In the genomic region with DNA sequence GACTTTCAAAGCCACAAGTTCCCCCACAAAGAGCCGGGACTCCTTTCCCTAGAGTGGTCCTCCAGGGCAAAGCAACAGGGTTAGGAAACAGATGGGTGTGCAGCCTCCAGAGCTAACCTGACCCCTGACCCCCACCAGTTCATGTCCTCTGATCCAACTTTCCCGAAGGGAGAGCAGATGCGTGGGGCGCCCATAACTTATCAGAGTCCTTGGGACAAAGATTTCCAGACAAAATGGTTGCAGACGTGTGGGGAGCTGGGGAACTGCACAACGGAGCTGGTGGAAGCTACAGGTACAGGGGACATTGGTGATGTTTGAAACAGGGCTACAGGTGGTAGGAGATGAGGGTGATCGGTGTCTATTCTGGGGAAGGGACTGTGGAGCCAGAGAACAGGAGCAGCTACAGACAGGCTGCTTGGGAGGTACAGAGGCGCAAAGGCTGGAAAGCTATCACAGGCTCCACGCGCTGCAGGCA, we compare ENCODE assay signal across 8 mouse cellular contexts. TPM values are rescaled to one million over a fixed set of nuclear protein-coding genes. Genes with fewer than 3 reads are reported as not detected.
DNase-seq lines count a peak whose midpoint lies in the region; ATAC-seq lines count a peak whose summit lies in the region.

No protein-coding gene starts in this region.

- ATAC-seq in megakaryocyte, adult 5-6 weeks (ENCODE audit: poor library complexity, severe bottlenecking): no peak
- ATAC-seq in embryonic facial prominence, embryonic 14.5 days (ENCODE audit: low read depth): no peak
- 0 out of 2 replicates have a peak, but pooled peaks have one; percentile 2 for ATAC-seq in hindbrain, embryonic 15.5 days (ENCODE audit: low FRiP score, low read depth)

- peaks cover 92% of the 10 kb centered on the region for H3K27me3 ChIP-seq in megakaryocyte, embryonic 14.5 days (replicated peaks)
- H3K27me3 ChIP-seq in embryonic facial prominence, embryonic 14.5 days (replicated peaks; ENCODE audit: control insufficient read depth, insufficient read depth, low read length): no peaks in the 10 kb centered on the region
- no peaks in the 10 kb centered on the region for H3K27me3 ChIP-seq in hindbrain, embryonic 15.5 days

- under 1% methylated on average over 10 of the region's 10 CpGs for WGBS in embryonic facial prominence, embryonic 14.5 days
- WGBS in hindbrain, embryonic 15.5 days: under 1% methylated on average over 10 of the region's 10 CpGs

- no peak overlapping the region for H3K27ac ChIP-seq in embryonic facial prominence, embryonic 14.5 days (replicated peaks; ENCODE audit: low read depth, low read length)
- H3K27ac ChIP-seq in hindbrain, embryonic 15.5 days (replicated peaks): peak overlapping the region; percentile 99

- no peaks in the 10 kb centered on the region for H3K36me3 ChIP-seq in megakaryocyte, embryonic 14.5 days (replicated peaks; ENCODE audit: low read length)
- H3K36me3 ChIP-seq in embryonic facial prominence, embryonic 14.5 days (ENCODE audit: control insufficient read depth, insufficient read depth, low read length): no peaks in the 10 kb centered on the region
- no peaks in the 10 kb centered on the region for H3K36me3 ChIP-seq in hindbrain, embryonic 15.5 days

- H3K4me2 ChIP-seq in embryonic facial prominence, embryonic 14.5 days (ENCODE audit: low read depth, low read length): peak overlapping the region; percentile 90
- peak overlapping the region; percentile 78 for H3K4me2 ChIP-seq in hindbrain, embryonic 15.5 days

- peaks cover 21% of the 10 kb centered on the region for H3K4me1 ChIP-seq in megakaryocyte, embryonic 14.5 days
- H3K4me1 ChIP-seq in embryonic facial prominence, embryonic 14.5 days (ENCODE audit: control insufficient read depth, insufficient read depth, low read length): peaks cover 11% of the 10 kb centered on the region; the same call in 1 of the 2 replicates
- H3K4me1 ChIP-seq in hindbrain, embryonic 15.5 days (replicated peaks): peaks cover 43% of the 10 kb centered on the region

- peak overlapping the region; percentile 96 for H3K9ac ChIP-seq in embryonic facial prominence, embryonic 14.5 days (ENCODE audit: low read depth, low read length)
- peak overlapping the region; percentile 97 for H3K9ac ChIP-seq in hindbrain, embryonic 15.5 days

- peak; percentile 33 for DNase-seq in embryonic facial prominence, embryonic 14.5 days (ENCODE audit: low spot score)
- DNase-seq in mesoderm, embryonic 11.5 days (ENCODE audit: low read depth, low spot score): peak; percentile 76
- no peak for DNase-seq in frontal cortex, adult 2 months (ENCODE audit: extremely low spot score in 1 of 2, low spot score in 1 of 2)
- DNase-seq in spleen, postnatal 14 days (ENCODE audit: low spot score in 2 of 2): no peak
- no peak for DNase-seq in layer of hippocampus, adult 8-10 months (ENCODE audit: low spot score in 2 of 2)

- peaks cover 7% of the 10 kb centered on the region for H3K9me3 ChIP-seq in megakaryocyte, embryonic 14.5 days
- H3K9me3 ChIP-seq in embryonic facial prominence, embryonic 14.5 days (ENCODE audit: control insufficient read depth, low read length): no peaks in the 10 kb centered on the region
- H3K9me3 ChIP-seq in hindbrain, embryonic 15.5 days: no peaks in the 10 kb centered on the region

- peak overlapping the region; percentile 89 for H3K4me3 ChIP-seq in megakaryocyte, embryonic 14.5 days (replicated peaks)
- H3K4me3 ChIP-seq in embryonic facial prominence, embryonic 14.5 days (ENCODE audit: low read depth, low read length): peak overlapping the region; percentile 91
- peak overlapping the region; percentile 96 for H3K4me3 ChIP-seq in hindbrain, embryonic 15.5 days

RNA-seq across cellular contexts. Expression of gene Kalrn, which starts 1.4 kb away (rescaled TPM):
- 309 and 400 TPM in 2 replicates for polyA plus RNA-seq in megakaryocyte, embryonic 14.5 days (2012; ENCODE audit: insufficient read depth, low replicate concordance)
- total RNA-seq in megakaryocyte, adult 5-6 weeks (2015): 0.30 and 1.2 TPM in 2 replicates
- 0.81 and 1.1 TPM in 2 replicates for total RNA-seq in megakaryocyte, adult 5-6 weeks (2017)
- polyA plus RNA-seq in embryonic facial prominence, embryonic 14.5 days (2014; fragmentation: Nextera tagmentation; extraction: Ambion mirVana): 12.2 and 14.3 TPM in 2 replicates
- 24.6 and 26.5 TPM in 2 replicates for polyA plus RNA-seq in hindbrain, embryonic 15.5 days (2015; fragmentation: Nextera tagmentation; extraction: Ambion mirVana)
- 177 and 178 TPM in 2 replicates for polyA plus RNA-seq in frontal cortex, adult 2 months (2012; rRNA removed)
- 100 to 1,000 TPM; 495 to 557 (median 508) TPM for total RNA-seq in layer of hippocampus, adult 8-10 months (2022)

Comparison
In these comparisons a context has a peak if more than half of its experiments do, and no peak if none do; other contexts are left out.
1. DNase-seq: peak in embryonic facial prominence, embryonic 14.5 days (single experiment) and mesoderm, embryonic 11.5 days (single experiment); none in frontal cortex, adult 2 months (0 of 2), spleen, postnatal 14 days (0 of 2) and layer of hippocampus, adult 8-10 months (0 of 2).
2. Peak in every context shown above with its lines, with median percentiles within 50 percentile points of each other: H3K4me3 ChIP-seq.